Mouse (Mus musculus) ES-Bruce4 (cell line): ENCODE data around the gene Poc1b. TPM values are rescaled to one million over a fixed set of nuclear protein-coding genes. Genes with fewer than 3 reads are reported as not detected.
A peak's percentile ranks its signal among the peaks of the same experiment; 100 is the strongest.

Experiments used
- H3K27ac ChIP-seq: 2 replicates; pipeline ENCODE4 v1.5.1; 2012; ENCODE audit warnings: low read length, inconsistent platforms; ENCODE audit not compliant: insufficient read depth
- H3K27me3 ChIP-seq: 2 replicates; pipeline ENCODE4 v1.6.1; 2012; ENCODE audit warnings: mild to moderate bottlenecking, low read length, inconsistent platforms; ENCODE audit not compliant: control insufficient read depth, poor library complexity, insufficient read depth, severe bottlenecking
- H3K36me3 ChIP-seq: 2 replicates; pipeline ENCODE4 v1.6.1; 2012; ENCODE audit warnings: inconsistent platforms, mild to moderate bottlenecking, low read length, moderate library complexity; ENCODE audit not compliant: control insufficient read depth, poor library complexity, insufficient read depth, severe bottlenecking
- H3K4me1 ChIP-seq: one replicate; pipeline ENCODE4 v1.8.1; 2011; ENCODE audit warnings: low read length; ENCODE audit not compliant: control insufficient read depth, insufficient read depth
- H3K4me3 ChIP-seq: 2 replicates; pipeline ENCODE4 v1.5.1; 2011; ENCODE audit warnings: low read depth, mild to moderate bottlenecking, low read length
- H3K9ac ChIP-seq: 2 replicates; pipeline ENCODE4 v1.6.1; 2012; ENCODE audit warnings: low read depth, mild to moderate bottlenecking, inconsistent platforms; ENCODE audit not compliant: poor library complexity, severe bottlenecking
- H3K9me3 ChIP-seq: replicated peaks from 2 replicates; pipeline ENCODE4 v1.6.1; 2012; ENCODE audit warnings: mild to moderate bottlenecking, low read length, inconsistent platforms; ENCODE audit not compliant: control insufficient read depth, poor library complexity, insufficient read depth, severe bottlenecking
- CTCF ChIP-seq: IDR thresholded peaks from one replicate; pipeline ENCODE4 v1.8.1; 2011; ENCODE audit warnings: low read depth, low read length
- EP300 ChIP-seq: IDR thresholded peaks from 2 replicates; pipeline ENCODE4 v1.6.1; 2011; ENCODE audit warnings: low read depth, low read length; ENCODE audit not compliant: insufficient read depth
- POLR2A ChIP-seq: IDR thresholded peaks from one replicate; pipeline ENCODE4 v1.8.1; 2011; ENCODE audit warnings: low read length; ENCODE audit not compliant: insufficient read depth
- polyA plus RNA-seq: library from polyadenylated mRNA; stranded (reverse); fragments of >200 nt; gene quantifications from 2 replicates; pipeline ENCODE4 v1.2.4, GENCODE M21; 2011; ENCODE audit warnings: low read depth; ENCODE audit not compliant: missing spikeins, insufficient read depth, insufficient read length

The Poc1b gene
- polyA plus RNA-seq, 1 experiment: 17.8 TPM

- Histone ChIP-seq H3K27ac (no peak overlapping the region), H3K9ac (peak overlapping the region; percentile 79), H3K27me3 (no peaks in the 10 kb centered on the region)
Measured at GRCm38 (mm10) chr10:99108431-99108982, 1.7 kb downstream of the Poc1b start.

DNA sequence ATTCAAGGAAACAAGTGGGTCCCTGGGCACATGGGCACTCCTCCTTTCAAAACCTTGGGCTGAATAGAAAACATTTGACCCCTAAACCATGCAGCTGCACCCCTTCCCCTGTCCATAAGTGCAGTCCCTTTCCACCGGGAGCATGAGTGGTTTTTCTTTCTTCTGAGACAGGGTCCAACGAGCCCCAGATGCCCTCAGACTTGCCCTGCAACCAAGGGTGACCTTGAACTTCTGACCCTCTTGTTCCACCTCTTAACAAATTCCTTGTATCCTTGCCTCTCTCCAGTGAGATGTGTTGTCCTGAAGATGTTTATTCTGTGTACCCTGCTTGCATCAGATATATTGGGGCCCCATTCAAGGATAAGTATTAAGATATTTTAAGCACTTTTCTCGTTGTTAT lies 6.7 kb downstream of the Poc1b start:
- Histone ChIP-seq H3K4me3 (no peak overlapping the region), H3K9ac (no peak overlapping the region), H3K9me3 (no peaks in the 10 kb centered on the region), H3K27me3 (no peaks in the 10 kb centered on the region), H3K27ac (no peak overlapping the region), H3K36me3 (no peaks in the 10 kb centered on the region), H3K4me1 (peaks cover 6% of the 10 kb centered on the region)
- TF ChIP-seq CTCF: no peak
- TF ChIP-seq POLR2A: no peak
- TF ChIP-seq EP300: peak; percentile 75; the same call in 1 of the 2 replicates

More at GRCm38 (mm10) chr10:99108431-99108982, 1.7 kb downstream of the Poc1b start:
- TF ChIP-seq EP300: no peak
- no peak for TF ChIP-seq CTCF
- no peak for TF ChIP-seq POLR2A
- Histone ChIP-seq H3K36me3 (no peaks in the 10 kb centered on the region), H3K4me1 (peaks cover 1% of the 10 kb centered on the region), H3K4me3 (peak overlapping the region; percentile 73), H3K9me3 (peaks cover 13% of the 10 kb centered on the region)

GRCm38 (mm10) chr10:99114295-99114694 lies 7.5 kb downstream of the Poc1b start:
- no peaks in the 10 kb centered on the region for H3K27me3 ChIP-seq
- H3K27ac ChIP-seq: no peak overlapping the region
- no peak overlapping the region for H3K9ac ChIP-seq
- no peaks in the 10 kb centered on the region for H3K9me3 ChIP-seq
- peaks cover 8% of the 10 kb centered on the region for H3K4me1 ChIP-seq
- no peak overlapping the region for H3K4me3 ChIP-seq
- TF ChIP-seq EP300 (no peak), CTCF (no peak), POLR2A (no peak)
- H3K36me3 ChIP-seq: no peaks in the 10 kb centered on the region

DNA sequence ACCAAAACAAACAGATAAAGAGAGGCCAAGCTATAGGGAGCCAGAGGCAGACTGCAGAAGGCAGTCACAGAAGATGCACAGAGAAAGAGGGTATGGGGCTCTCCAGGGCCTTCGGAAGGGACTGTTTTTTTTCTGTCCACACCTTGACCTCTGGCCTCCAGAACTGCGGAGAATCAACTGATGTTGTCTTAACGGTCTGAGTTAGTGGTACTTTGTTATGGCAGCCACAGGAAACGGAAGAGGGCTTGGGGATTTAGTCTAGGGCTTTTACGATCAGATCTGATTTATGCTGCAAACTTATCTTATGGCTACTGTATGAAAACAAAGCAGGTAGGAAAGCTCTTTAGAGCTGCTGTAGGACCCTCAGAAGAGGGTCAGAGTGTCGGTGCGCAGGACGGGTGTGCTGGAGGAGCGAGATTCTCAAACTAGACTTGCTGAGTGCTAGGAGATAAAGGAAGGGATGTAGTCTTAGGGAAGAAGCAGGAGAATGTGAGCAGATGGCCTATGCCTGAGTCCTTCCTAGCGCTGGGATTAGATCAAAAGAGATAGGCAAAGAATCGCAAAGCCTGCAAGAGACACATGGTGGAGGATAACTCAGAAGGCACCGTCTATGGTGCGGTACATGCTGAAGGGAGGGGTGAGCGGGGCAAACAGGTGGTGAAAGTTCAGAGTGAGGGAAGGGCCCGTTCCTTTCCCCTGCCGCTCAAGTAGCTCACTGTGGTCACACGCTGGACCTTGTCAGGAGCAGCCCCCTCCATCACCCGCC lies 8.8 kb downstream of the Poc1b start:
- H3K4me1 ChIP-seq: peaks cover 8% of the 10 kb centered on the region
- peak overlapping the region; percentile 44; the same call in 1 of the 2 replicates for H3K27ac ChIP-seq
- no peaks in the 10 kb centered on the region for H3K27me3 ChIP-seq
- peak overlapping the region; percentile 38 for H3K9ac ChIP-seq
- H3K9me3 ChIP-seq: no peaks in the 10 kb centered on the region
- H3K36me3 ChIP-seq: no peaks in the 10 kb centered on the region
- peak overlapping the region; percentile 44 for H3K4me3 ChIP-seq
- TF ChIP-seq EP300: 0 out of 2 replicates have a peak, but pooled peaks have one; percentile 13
- no peak for TF ChIP-seq POLR2A
- TF ChIP-seq CTCF: no peak

GRCm38 (mm10) chr10:99116237-99116632 lies 9.4 kb downstream of the Poc1b start:
- TF ChIP-seq EP300 (no peak), CTCF (no peak), POLR2A (no peak)
- H3K9me3 ChIP-seq: no peaks in the 10 kb centered on the region
- H3K27ac ChIP-seq: peak overlapping the region; percentile 44; the same call in 1 of the 2 replicates
- no peaks in the 10 kb centered on the region for H3K27me3 ChIP-seq
- no peaks in the 10 kb centered on the region for H3K36me3 ChIP-seq
- H3K4me1 ChIP-seq: peaks cover 8% of the 10 kb centered on the region
- H3K9ac ChIP-seq: peak overlapping the region; percentile 38
- peak overlapping the region; percentile 44 for H3K4me3 ChIP-seq

- Histone ChIP-seq H3K36me3 (no peaks in the 10 kb centered on the region), H3K9ac (no peak overlapping the region), H3K4me3 (no peak overlapping the region), H3K9me3 (no peaks in the 10 kb centered on the region), H3K27ac (peak overlapping the region; percentile 54), H3K27me3 (no peaks in the 10 kb centered on the region), H3K4me1 (peaks cover 8% of the 10 kb centered on the region)
- TF ChIP-seq EP300 (peak; percentile 88), POLR2A (no peak)
Measured at GRCm38 (mm10) chr10:99116650-99117615, 10.1 kb downstream of the Poc1b start.
